Mouse (Mus musculus): ENCODE data around the gene Mapk8ip3.
"Not testable (repeated sequence)": the region's sequence is repeated elsewhere in the genome, so short reads cannot be mapped to it uniquely, and the experiment has no call there.

Gene Mapk8ip3

DNA sequence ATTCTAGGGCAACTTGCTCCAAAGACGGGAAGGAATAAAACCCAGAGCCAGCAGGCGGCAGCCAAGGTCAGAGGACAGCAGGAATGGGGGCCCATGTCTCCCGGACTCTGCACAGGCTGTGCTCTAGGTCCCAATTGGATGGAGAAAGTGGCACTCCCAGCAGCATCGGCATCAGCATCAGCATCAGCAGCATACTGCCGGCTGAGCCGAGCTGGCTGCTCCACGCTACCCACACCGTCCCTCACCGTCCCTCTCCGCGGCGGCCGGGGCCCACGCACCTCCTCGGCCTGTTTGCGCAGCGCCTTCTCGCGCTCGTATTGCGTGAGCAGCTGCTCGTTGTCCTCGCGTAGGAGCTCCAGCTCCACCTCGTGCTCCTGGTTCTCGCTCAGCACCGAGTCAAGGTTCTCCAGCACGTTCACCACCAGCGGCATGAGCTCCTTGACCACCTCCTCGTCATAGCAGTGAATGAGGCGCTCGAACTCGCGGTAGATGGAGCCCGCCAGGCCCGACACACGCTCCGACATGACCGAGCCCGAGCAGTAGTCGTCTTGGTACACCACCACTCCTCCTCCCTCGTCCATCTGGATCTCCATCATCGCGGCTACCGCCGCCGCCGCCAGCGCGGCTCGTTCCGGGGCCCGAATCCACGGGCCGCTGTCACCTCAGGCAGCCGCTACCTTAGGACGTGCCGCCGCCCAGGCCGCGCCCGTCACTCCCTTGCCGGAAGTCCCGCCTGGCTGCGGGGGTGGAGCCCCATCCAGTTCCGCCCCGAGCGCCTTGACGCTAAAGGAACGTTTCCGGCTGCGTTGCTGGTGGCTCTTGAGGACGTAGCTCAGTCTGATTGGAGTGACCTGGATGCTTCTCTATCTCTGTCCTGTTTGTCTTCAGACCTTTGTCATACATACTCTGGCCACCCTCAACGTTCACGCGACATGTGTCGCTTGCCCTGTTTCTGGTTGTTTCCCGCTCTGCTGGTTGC lies at the start of gene Mapk8ip3:
TSS of gene Mapk8ip3 (minus strand) at position 719 of the 979 bp plus-strand sequence.
- peak; percentile 91 to 94 for DNase-seq (ENCODE audit: low spot score in 2 of 2)

DNA sequence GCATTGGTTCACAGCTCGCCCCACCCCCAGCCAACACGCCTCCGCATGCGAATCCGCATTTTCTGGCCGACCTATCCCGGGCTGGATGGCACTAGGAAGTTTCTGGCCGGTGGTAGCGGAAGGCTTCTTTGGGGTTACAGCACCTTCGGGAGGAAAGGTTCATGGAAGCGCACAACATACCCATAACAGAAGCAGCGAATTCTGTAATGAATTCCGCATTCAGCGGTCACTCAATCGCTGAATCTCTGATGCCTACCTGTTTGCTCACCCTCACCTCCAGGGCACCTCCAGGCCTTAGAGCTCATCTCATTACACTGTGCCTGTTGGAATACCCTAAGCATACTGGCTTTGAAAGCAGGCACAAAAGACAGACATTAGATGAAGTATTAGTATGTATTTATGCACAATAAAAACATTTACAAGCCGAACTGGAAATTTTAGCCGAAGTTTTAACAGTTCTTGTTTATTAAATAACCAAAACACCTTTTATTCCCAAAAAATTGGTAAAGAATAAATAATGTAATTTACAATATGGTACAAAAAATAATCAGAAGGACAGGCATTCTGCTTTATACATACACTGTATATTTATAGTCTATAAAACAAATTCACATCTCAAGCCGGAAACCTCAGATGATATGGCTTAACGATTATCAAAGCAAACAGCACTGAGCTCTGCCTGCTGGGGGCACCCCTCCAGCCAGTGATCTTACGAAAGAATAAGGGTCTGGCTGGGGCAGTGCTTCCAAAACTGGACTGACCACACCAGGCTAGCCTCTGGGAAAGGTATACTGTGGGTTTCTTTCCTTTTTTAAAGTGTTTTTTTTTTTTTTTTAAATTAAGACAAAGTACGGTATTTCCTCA lies 24.3 kb upstream of the Mapk8ip3 start:
- no peak for DNase-seq (ENCODE audit: low spot score in 2 of 2)

- peak; percentile 97 for DNase-seq (ENCODE audit: low spot score in 2 of 2)
Observed at GRCm38 (mm10) chr17:24960135-24960851, 23.5 kb upstream of the Mapk8ip3 start, which contains the start of gene Jpt2. Gene Jpt2, minus strand, starts transcription at chr17:24960689.

- no peak for DNase-seq (ENCODE audit: low spot score in 2 of 2)
Observed at GRCm38 (mm10) chr17:24959371-24959770, 22.6 kb upstream of the Mapk8ip3 start.

- DNase-seq (ENCODE audit: low spot score in 2 of 2), result no peak
Observed at GRCm38 (mm10) chr17:24953291-24953690, 16.5 kb upstream of the Mapk8ip3 start.

DNA sequence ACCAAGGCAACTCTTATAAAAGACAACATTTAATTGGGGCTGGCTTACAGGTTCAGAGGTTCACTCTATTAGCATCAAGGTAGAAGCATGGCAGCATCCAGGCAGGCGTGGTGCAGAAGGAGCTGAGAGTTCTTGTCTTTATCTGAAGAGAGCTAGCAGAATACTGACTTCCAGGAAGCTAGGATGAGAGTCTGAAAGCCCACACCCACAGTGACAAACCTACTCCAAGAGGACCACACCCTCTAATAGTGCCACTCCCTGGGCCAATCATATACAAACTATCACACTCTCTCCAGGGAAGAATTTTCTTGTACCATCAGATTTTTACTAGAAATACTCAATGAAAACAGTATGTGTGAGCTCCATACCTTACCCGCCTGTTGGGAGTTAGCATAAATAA lies 13.9 kb upstream of the Mapk8ip3 start:
- DNase-seq (ENCODE audit: low spot score in 2 of 2), result no peak

- DNase-seq (ENCODE audit: low spot score in 2 of 2), result no peak
Observed at GRCm38 (mm10) chr17:24948204-24948603, 11.4 kb upstream of the Mapk8ip3 start.

GRCm38 (mm10) chr17:24943589-24943988 lies 6.8 kb upstream of the Mapk8ip3 start:
- not testable (repeated sequence) for DNase-seq (ENCODE audit: low spot score in 2 of 2)

DNA sequence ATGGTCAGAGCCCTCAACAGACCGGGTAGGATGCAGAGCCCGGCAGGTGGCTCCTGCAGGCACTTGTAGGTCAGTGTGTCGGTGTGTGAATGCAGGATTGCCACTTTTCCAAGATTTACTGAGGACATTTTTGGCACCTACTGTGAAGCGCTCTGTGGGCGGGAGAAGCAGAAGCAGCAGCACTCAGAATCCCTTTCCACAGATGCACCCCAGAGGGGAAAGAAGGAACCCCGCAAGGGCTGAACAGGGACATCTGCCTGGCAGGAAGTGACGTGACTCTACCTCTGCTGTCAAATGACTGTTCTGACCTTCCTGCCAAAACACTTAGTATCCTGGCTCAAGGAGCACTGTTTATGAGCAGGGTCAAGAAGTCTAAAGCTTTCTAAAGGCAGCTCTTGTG lies 6.3 kb upstream of the Mapk8ip3 start:
- DNase-seq (ENCODE audit: low spot score in 2 of 2), result no peak

DNA sequence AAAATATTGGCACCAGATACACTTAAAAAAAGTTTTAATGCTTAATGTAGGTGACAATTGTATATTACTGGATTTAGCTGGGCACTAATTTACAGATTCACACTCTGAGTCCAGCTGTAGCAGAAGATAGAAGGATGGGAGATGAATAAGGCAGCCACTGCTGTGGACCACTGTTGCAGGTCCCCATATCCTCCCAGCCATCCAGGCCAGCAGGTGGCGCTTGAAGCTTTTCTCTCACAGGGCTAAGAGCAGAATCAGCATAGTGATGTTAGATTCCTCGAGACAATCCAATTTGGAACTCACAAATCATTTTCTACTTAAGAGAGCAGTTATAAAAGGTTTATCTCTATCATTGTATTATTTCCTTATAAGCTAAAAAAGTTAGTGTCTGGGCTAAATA lies 5.7 kb upstream of the Mapk8ip3 start:
- DNase-seq (ENCODE audit: low spot score in 2 of 2), result not testable (repeated sequence)

- DNase-seq (ENCODE audit: low spot score in 2 of 2), result no peak
Observed at GRCm38 (mm10) chr17:24937266-24937665, 489 bp upstream of the Mapk8ip3 start.

GRCm38 (mm10) chr17:24935666-24936065 lies 1.1 kb downstream of the Mapk8ip3 start:
- DNase-seq (ENCODE audit: low spot score in 2 of 2), result no peak

DNA sequence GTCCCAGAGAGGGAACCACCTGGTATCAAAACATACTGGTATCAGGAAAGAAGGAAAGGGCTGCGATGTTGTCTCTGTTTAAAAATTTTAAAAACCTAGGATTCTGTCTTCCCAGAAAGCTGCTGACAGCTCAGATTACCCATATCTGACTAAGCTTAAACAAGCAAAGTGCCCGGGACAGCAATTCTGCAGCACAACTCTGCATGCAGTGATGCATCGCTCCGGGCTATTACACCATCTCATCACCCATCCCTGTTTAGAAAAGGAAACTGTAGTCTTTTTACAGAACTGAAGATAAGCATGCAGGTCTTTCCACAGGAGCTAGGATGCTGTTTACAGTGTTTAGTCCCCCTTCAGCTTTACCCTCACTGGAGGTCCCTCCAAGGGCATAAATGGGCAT lies 1.9 kb downstream of the Mapk8ip3 start:
- no peak for DNase-seq (ENCODE audit: low spot score in 2 of 2)

DNA sequence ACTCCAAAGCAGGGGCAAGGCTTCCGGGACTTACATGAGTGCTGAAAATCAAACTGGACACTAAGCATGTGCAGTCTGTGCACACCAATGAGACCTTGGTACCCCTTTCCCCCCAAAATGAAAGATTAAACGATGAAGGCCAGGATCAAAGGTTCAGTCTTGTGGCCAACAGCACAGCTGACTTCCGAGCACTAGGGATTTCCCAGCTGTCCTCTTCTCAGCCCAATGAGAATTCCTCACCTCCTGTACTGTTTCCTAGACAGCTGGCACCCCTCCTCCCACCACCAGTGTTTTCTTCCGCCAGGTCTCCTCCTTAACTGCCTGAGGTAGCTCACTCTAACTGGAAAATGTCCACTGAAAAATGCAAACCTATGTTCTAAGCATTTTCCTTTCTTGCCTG lies 3.6 kb downstream of the Mapk8ip3 start:
- no peak for DNase-seq (ENCODE audit: low spot score in 2 of 2)

- DNase-seq (ENCODE audit: low spot score in 2 of 2), result no peak
Observed at GRCm38 (mm10) chr17:24932431-24932830, 4.3 kb downstream of the Mapk8ip3 start.

DNA sequence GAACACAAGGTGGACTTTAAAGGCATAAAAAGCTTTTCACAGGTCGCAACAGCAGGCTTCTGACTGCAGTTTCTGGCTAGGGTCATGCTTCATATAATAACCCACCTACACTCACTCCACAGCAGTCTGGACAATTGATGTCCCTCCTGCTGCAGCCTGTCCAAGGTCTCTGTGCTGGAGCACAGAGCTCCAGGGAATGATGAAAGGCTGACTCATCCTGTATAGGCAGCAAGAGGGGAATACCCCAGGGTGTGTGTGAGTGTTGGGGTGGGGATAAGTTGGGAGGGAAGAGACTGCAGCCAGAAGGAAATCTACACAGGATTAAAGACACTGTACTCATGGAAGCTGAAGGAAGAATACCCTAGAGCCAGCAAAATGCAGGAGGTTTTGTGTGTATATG lies 7.3 kb downstream of the Mapk8ip3 start:
- DNase-seq (ENCODE audit: low spot score in 2 of 2), result no peak

DNA sequence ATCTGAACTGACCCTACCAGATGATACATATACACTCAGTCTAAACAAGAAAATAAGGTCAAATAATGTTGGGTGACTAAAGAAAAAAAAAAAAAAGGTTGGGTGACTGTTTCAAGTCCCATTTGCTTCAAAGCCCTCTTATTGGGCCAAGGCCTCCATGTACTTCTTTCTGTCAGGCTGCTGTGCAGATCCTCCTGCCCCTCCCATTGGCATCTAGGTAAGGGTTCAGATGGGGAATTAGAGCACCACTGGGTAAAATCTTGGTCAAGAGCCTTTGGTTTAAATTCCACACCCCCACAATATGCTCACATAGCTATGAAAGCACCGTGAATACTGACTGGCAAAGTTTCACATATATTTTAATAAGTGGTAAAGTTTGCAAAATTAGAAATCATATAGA lies 13.5 kb downstream of the Mapk8ip3 start:
- no peak for DNase-seq (ENCODE audit: low spot score in 2 of 2)

GRCm38 (mm10) chr17:24913984-24914383 lies 22.8 kb downstream of the Mapk8ip3 start:
- no peak for DNase-seq (ENCODE audit: low spot score in 2 of 2)

GRCm38 (mm10) chr17:24907591-24907990 lies 29.2 kb downstream of the Mapk8ip3 start:
- DNase-seq (ENCODE audit: low spot score in 2 of 2), result no peak

- DNase-seq (ENCODE audit: low spot score in 2 of 2), result no peak
Observed at GRCm38 (mm10) chr17:24903767-24904166, 33.0 kb downstream of the Mapk8ip3 start.

DNA sequence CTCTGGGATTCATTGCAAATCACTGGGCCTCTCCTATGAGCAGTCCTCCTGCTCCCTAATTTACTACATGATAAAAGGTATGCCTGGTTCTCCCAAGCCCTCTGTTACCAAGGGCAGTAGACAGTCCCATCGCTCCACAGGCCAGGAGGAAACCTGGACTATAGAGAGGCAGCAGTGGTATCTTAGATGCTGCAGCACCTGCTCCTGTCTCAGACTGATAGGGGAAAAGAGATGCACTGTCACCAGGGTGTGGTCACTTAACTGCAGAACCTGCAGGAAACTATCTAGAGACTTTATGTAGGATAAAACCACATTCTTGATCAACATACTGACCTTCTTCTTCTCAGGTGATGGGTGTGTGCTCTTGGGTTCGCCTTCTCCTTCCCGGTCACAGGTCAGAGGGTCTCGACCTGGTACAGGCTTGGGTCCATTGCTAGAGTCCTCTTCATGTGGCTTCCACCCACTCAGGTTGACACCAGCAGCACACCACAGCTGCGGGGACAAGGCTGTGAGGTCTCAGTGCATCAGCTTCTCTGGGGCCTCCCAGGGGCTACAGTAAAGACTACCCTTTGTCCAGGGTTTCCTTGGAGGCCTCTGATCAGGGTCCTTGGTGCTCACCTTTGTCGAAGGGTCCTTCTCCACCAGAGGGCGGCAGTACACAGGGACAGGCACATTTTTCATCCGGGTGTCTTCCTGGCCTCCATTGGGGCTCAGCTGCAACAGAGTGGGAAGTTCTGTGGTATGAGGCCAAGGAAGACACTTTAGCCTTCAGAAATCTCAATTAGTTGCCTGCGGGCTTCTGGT lies 33.9 kb downstream of the Mapk8ip3 start:
- DNase-seq (ENCODE audit: low spot score in 2 of 2), result no peak
